Mouse (Mus musculus) stomach, postnatal 0 days (tissue): Measurements from ENCODE around the gene Dnm3. TPM values are rescaled to one million over a fixed set of nuclear protein-coding genes. Genes with fewer than 3 reads are reported as not detected.

Experiments used
- ATAC-seq: fragments of 200-750 bp; cut with Nextera tagmentation; 2 replicates; pipeline ENCODE4 v1.8.0; 2017; ENCODE audit not compliant: low FRiP score, low TSS enrichment
- DNase-seq: peaks from one replicate; pipeline ENCODE4 v3.0.0-alpha.2; 2016; ENCODE audit warnings: low spot score
- H3K27ac ChIP-seq: fragments of 300-500 bp; sonication (generic); replicated peaks from 2 replicates; pipeline ENCODE4 v1.5.1; 2014; ENCODE audit warnings: mild to moderate bottlenecking, control low read depth
- H3K27me3 ChIP-seq: fragments of 300-500 bp; sonication (generic); 2 replicates; pipeline ENCODE4 v1.6.1; 2014; ENCODE audit warnings: low read length; ENCODE audit not compliant: control insufficient read depth, insufficient read depth
- H3K36me3 ChIP-seq: fragments of 300-500 bp; sonication (generic); 2 replicates; pipeline ENCODE4 v1.6.1; 2014; ENCODE audit warnings: low read length, mixed read lengths; ENCODE audit not compliant: control insufficient read depth, insufficient read depth
- H3K4me1 ChIP-seq: fragments of 300-500 bp; sonication (generic); replicated peaks from 2 replicates; pipeline ENCODE4 v1.6.1; 2014; ENCODE audit warnings: antibody characterized with exemption; ENCODE audit not compliant: control insufficient read depth, insufficient read depth
- H3K4me2 ChIP-seq: fragments of 300-500 bp; sonication (generic); replicated peaks from 2 replicates; pipeline ENCODE4 v1.6.1; 2014; ENCODE audit warnings: low read depth, mild to moderate bottlenecking, control low read depth, moderate library complexity
- H3K4me3 ChIP-seq: fragments of 300-500 bp; sonication (generic); 2 replicates; pipeline ENCODE4 v1.5.1; 2014; ENCODE audit warnings: low read depth, low read length, control low read depth
- H3K9ac ChIP-seq: fragments of 300-500 bp; sonication (generic); 2 replicates; pipeline ENCODE4 v1.6.1; 2014; ENCODE audit warnings: mild to moderate bottlenecking, low read length, control low read depth, mixed read lengths
- H3K9me3 ChIP-seq: fragments of 300-500 bp; sonication (generic); 2 replicates; pipeline ENCODE4 v1.6.1; 2016; ENCODE audit warnings: low read length; ENCODE audit not compliant: control insufficient read depth
- CTCF ChIP-seq: IDR thresholded peaks from 2 replicates; pipeline ENCODE4 v1.5.1; 2016; ENCODE audit warnings: antibody characterized with exemption, low read depth, mild to moderate bottlenecking, moderate library complexity
- EP300 ChIP-seq: optimal IDR thresholded peaks from 2 replicates; pipeline ENCODE3; 2016; ENCODE audit warnings: antibody characterized with exemption
- WGBS: fragments of 180-500 bp; shearing (Covaris S2); extraction: QIAGEN DNeasy Blood & Tissue Kit; methylation state at CpG from one replicate; pipeline ENCODE4 v1.1.7; 2014; 5-methylcytosine and 5-hydroxymethylcytosine counted together
- polyA plus RNA-seq: library from polyadenylated mRNA; unstranded; fragments of >200 nt; fragmentation: Nextera tagmentation; extraction: Ambion mirVana; gene quantifications from 2 replicates; pipeline ENCODE4 v1.2.1, GENCODE M21; 2015

Gene Dnm3
- polyA plus RNA-seq, 1 experiment from 2014 or later: 2.1 TPM

GRCm38 (mm10) chr1:162020303-162020731 lies 457.5 kb downstream of the Dnm3 start:
- H3K4me3 ChIP-seq: no peak overlapping the region
- no peaks in the 10 kb centered on the region for H3K9me3 ChIP-seq
- TF ChIP-seq CTCF (no peak), EP300 (no peak)
- DNase-seq (no peak), ATAC-seq (no peak)
- no peak overlapping the region for H3K4me2 ChIP-seq
- H3K4me1 ChIP-seq: 0 out of 2 replicates have a peak, but pooled peaks cover 5% of the 10 kb centered on the region
- H3K36me3 ChIP-seq: no peaks in the 10 kb centered on the region
- WGBS: 57% methylated on average over 7 of the region's 7 CpGs
- no peaks in the 10 kb centered on the region for H3K27me3 ChIP-seq
- no peak overlapping the region for H3K9ac ChIP-seq
- H3K27ac ChIP-seq: no peak overlapping the region

- H3K27ac ChIP-seq: no peak overlapping the region
Observed at GRCm38 (mm10) chr1:162018601-162018977, 459.2 kb downstream of the Dnm3 start.

GRCm38 (mm10) chr1:162017975-162018600 lies 459.7 kb downstream of the Dnm3 start:
- no peak for DNase-seq
- Histone ChIP-seq H3K4me2 (no peak overlapping the region), H3K9me3 (no peaks in the 10 kb centered on the region), H3K27me3 (no peaks in the 10 kb centered on the region), H3K9ac (no peak overlapping the region), H3K4me3 (no peak overlapping the region), H3K36me3 (no peaks in the 10 kb centered on the region), H3K27ac (no peak overlapping the region), H3K4me1 (peaks cover 8% of the 10 kb centered on the region; the same call in 1 of the 2 replicates)
- TF ChIP-seq CTCF (no peak), EP300 (no peak)
- ATAC-seq: no peak
- WGBS: 40% methylated on average over 13 of the region's 13 CpGs

More at GRCm38 (mm10) chr1:162018601-162018977, 459.2 kb downstream of the Dnm3 start:
- Histone ChIP-seq H3K4me2 (no peak overlapping the region), H3K4me3 (no peak overlapping the region), H3K27me3 (no peaks in the 10 kb centered on the region), H3K9me3 (no peaks in the 10 kb centered on the region), H3K4me1 (peaks cover 5% of the 10 kb centered on the region; the same call in 1 of the 2 replicates), H3K9ac (no peak overlapping the region), H3K36me3 (no peaks in the 10 kb centered on the region)
- no peak for DNase-seq
- ATAC-seq: no peak
- TF ChIP-seq EP300: no peak
- TF ChIP-seq CTCF: no peak
- WGBS: 66% methylated on average over 6 of the region's 6 CpGs

- H3K27ac ChIP-seq: peak overlapping the region; percentile 58; the same call in 1 of the 2 replicates
Observed at GRCm38 (mm10) chr1:162016982-162017381, 460.9 kb downstream of the Dnm3 start.

GRCm38 (mm10) chr1:162015247-162015862 lies 462.5 kb downstream of the Dnm3 start:
- H3K27ac ChIP-seq: no peak overlapping the region
- no peaks in the 10 kb centered on the region for H3K9me3 ChIP-seq
- no peaks in the 10 kb centered on the region for H3K27me3 ChIP-seq
- no peak overlapping the region for H3K4me2 ChIP-seq
- H3K9ac ChIP-seq: no peak overlapping the region
- TF ChIP-seq EP300: no peak
- no peak for TF ChIP-seq CTCF
- no peaks in the 10 kb centered on the region for H3K36me3 ChIP-seq
- H3K4me3 ChIP-seq: no peak overlapping the region
- 32% methylated on average over 8 of the region's 8 CpGs for WGBS
- ATAC-seq (no peak; the same call in 1 of the 2 replicates), DNase-seq (no peak)
- peaks cover 8% of the 10 kb centered on the region; the same call in 1 of the 2 replicates for H3K4me1 ChIP-seq

More at GRCm38 (mm10) chr1:162016982-162017381, 460.9 kb downstream of the Dnm3 start:
- H3K9ac ChIP-seq: no peak overlapping the region
- H3K27me3 ChIP-seq: no peaks in the 10 kb centered on the region
- 24% methylated on average over 7 of the region's 7 CpGs for WGBS
- ATAC-seq (no peak), DNase-seq (no peak)
- H3K4me3 ChIP-seq: no peak overlapping the region
- no peaks in the 10 kb centered on the region for H3K9me3 ChIP-seq
- H3K4me2 ChIP-seq: no peak overlapping the region
- no peaks in the 10 kb centered on the region for H3K36me3 ChIP-seq
- peaks cover 8% of the 10 kb centered on the region; the same call in 1 of the 2 replicates for H3K4me1 ChIP-seq
- TF ChIP-seq EP300 (no peak), CTCF (no peak)

- no peak for ATAC-seq
- 40% methylated on average over 4 of the region's 4 CpGs for WGBS
- TF ChIP-seq CTCF: no peak
- TF ChIP-seq EP300: no peak
Observed at GRCm38 (mm10) chr1:162013561-162013960, 464.3 kb downstream of the Dnm3 start.

More at GRCm38 (mm10) chr1:162013561-162013960, 464.3 kb downstream of the Dnm3 start:
- Histone ChIP-seq H3K9me3 (no peaks in the 10 kb centered on the region), H3K4me2 (no peak overlapping the region), H3K9ac (no peak overlapping the region), H3K27ac (no peak overlapping the region), H3K4me1 (peaks cover 8% of the 10 kb centered on the region; the same call in 1 of the 2 replicates), H3K27me3 (no peaks in the 10 kb centered on the region), H3K4me3 (no peak overlapping the region), H3K36me3 (no peaks in the 10 kb centered on the region)
- DNase-seq: no peak
